Mouse (Mus musculus) kidney, postnatal 25 days (tissue): ENCODE measurements at regions not wholly inside any gene's neighbourhood (a gene's known extent, or its start where the extent isn't known, plus 50 kb on each side); places are given as distances from the start of the nearest gene placed in this dataset.

Source experiments
- DNase-seq, 2 experiments: peaks; one replicate each; pipeline ENCODE4 v3.0.0; 2021; ENCODE audit warnings: mixed read lengths in 2 of 2

GRCm38 (mm10) chr6:19415456-19415855, 549.3 kb downstream of the Ankrd7 start:
- peak in 1 of 2 experiments; percentile 26 for DNase-seq

- DNase-seq: no peak
These were observed 590.9 kb downstream of the Ankrd7 start for GRCm38 (mm10) chr6:19457048-19457447.
